Mouse (Mus musculus) kidney, postnatal 14 days (tissue): Measurements from ENCODE around the gene Aven.

Experiments
- DNase-seq: peaks from one replicate; pipeline ENCODE4 v3.0.0; 2022; ENCODE audit warnings: mixed read lengths

Gene Aven

GRCm38 (mm10) chr2:112566290-112567085, 73.7 kb downstream of the Aven start:
- DNase-seq = no peak

- DNase-seq = no peak
These were observed 75.0 kb downstream of the Aven start for GRCm38 (mm10) chr2:112567786-112568185.

GRCm38 (mm10) chr2:112590985-112591384, 98.2 kb downstream of the Aven start:
- no peak for DNase-seq

GRCm38 (mm10) chr2:112591451-112591871, 98.7 kb downstream of the Aven start:
- peak; percentile 53 for DNase-seq

- DNase-seq = no peak
These were observed 100.6 kb downstream of the Aven start for GRCm38 (mm10) chr2:112593322-112593721.

GRCm38 (mm10) chr2:112593781-112594180, 101.0 kb downstream of the Aven start:
- no peak for DNase-seq

- DNase-seq = no peak
These were observed 103.0 kb downstream of the Aven start for GRCm38 (mm10) chr2:112595807-112596206.

GRCm38 (mm10) chr2:112596415-112596814, 103.7 kb downstream of the Aven start:
- no peak for DNase-seq

GRCm38 (mm10) chr2:112597064-112597463, 104.3 kb downstream of the Aven start:
- no peak for DNase-seq

- DNase-seq = no peak
These were observed 107.5 kb downstream of the Aven start for GRCm38 (mm10) chr2:112600222-112600621.

GRCm38 (mm10) chr2:112602487-112602886, 109.7 kb downstream of the Aven start:
- DNase-seq = no peak

- no peak for DNase-seq
These were observed 113.8 kb downstream of the Aven start for GRCm38 (mm10) chr2:112606536-112606935.

- DNase-seq = no peak
These were observed 119.9 kb downstream of the Aven start for GRCm38 (mm10) chr2:112612628-112613027.

- DNase-seq = no peak
These were observed 121.6 kb downstream of the Aven start for GRCm38 (mm10) chr2:112614375-112614774.

GRCm38 (mm10) chr2:112617206-112617605, 124.4 kb downstream of the Aven start:
- DNase-seq = no peak

- DNase-seq = no peak
These were observed 132.4 kb downstream of the Aven start for GRCm38 (mm10) chr2:112625156-112625555.

GRCm38 (mm10) chr2:112630669-112631068, 137.9 kb downstream of the Aven start:
- DNase-seq = peak; percentile 6

- no peak for DNase-seq
These were observed 139.8 kb downstream of the Aven start for GRCm38 (mm10) chr2:112632536-112632935.

- no peak for DNase-seq
These were observed 144.4 kb downstream of the Aven start for GRCm38 (mm10) chr2:112637206-112637605.

GRCm38 (mm10) chr2:112653836-112654235, 161.1 kb downstream of the Aven start:
- DNase-seq = no peak

GRCm38 (mm10) chr2:112656131-112656530, 163.4 kb downstream of the Aven start:
- DNase-seq = no peak

GRCm38 (mm10) chr2:112669461-112669860, 176.7 kb downstream of the Aven start:
- no peak for DNase-seq

GRCm38 (mm10) chr2:112676175-112676574, 183.4 kb downstream of the Aven start:
- DNase-seq = no peak

GRCm38 (mm10) chr2:112676721-112677120, 184.0 kb downstream of the Aven start:
- no peak for DNase-seq

- DNase-seq = no peak
These were observed 184.5 kb downstream of the Aven start for GRCm38 (mm10) chr2:112677246-112677645.
